Mouse (Mus musculus): Measurements from ENCODE around the gene Mdfic.

GRCm38 (mm10) chr6:15743291-15743792 is 22.9 kb downstream of the Mdfic start:
- TF ChIP-seq POLR2A (IDR thresholded peaks at IDR 0.05; ENCODE audit: insufficient read depth, low read length): no peak
- no peak for TF ChIP-seq CTCF (IDR thresholded peaks at IDR 0.05; ENCODE audit: low read depth, low read length)

Data from ES-Bruce4 (cell line).